Mouse (Mus musculus) liver, embryonic 16.5 days (tissue): ENCODE data around the gene Oxct2a. TPM values are rescaled to one million over a fixed set of nuclear protein-coding genes. Genes with fewer than 3 reads are reported as not detected.

Experiments used
- polyA plus RNA-seq: library from polyadenylated mRNA; unstranded; fragments of >200 nt; fragmentation: Nextera tagmentation; extraction: Ambion mirVana; gene quantifications from 2 replicates; pipeline ENCODE4 v1.2.1, GENCODE M21; 2015

The Oxct2a gene
- polyA plus RNA-seq, 1 experiment from 2014 or later, result not detected

Other genes with a start within 250 kb of the Oxct2a start
- 0.28 and 0.30 TPM in 2 replicates for gene Bmp8b, start 218.5 kb downstream of the Oxct2a start, polyA plus RNA-seq
- 0.06 TPM in 1 of 2 replicates, not detected in the other for gene Oxct2b, start 207.4 kb downstream of the Oxct2a start, polyA plus RNA-seq
- gene Ppie, start 183.7 kb downstream of the Oxct2a start, polyA plus RNA-seq, result 33.4 and 34.3 TPM in 2 replicates
- gene Hpcal4, start 140.4 kb downstream of the Oxct2a start, polyA plus RNA-seq, result not detected in 2 replicates
- not detected in 2 replicates for gene Nt5c1a, start 122.1 kb downstream of the Oxct2a start, polyA plus RNA-seq
- gene Heyl, start 90.1 kb downstream of the Oxct2a start, polyA plus RNA-seq, result 1.1 and 1.2 TPM in 2 replicates
- 70.4 and 73.8 TPM in 2 replicates for gene Pabpc4, start 61.3 kb downstream of the Oxct2a start, polyA plus RNA-seq
- gene Bmp8a, start 19.6 kb upstream of the Oxct2a start, polyA plus RNA-seq, result 0.09 and 0.21 TPM in 2 replicates